Mouse (Mus musculus): ENCODE results near the gene Olfr718-ps1. TPM values are rescaled to one million over a fixed set of nuclear protein-coding genes. Genes with fewer than 3 reads are reported as not detected.
A peak's percentile ranks its signal among the peaks of the same experiment; 100 is the strongest.

Olfr718-ps1 gene
- polyA plus RNA-seq, 1 experiment from 2014 or later, result not detected

- Histone ChIP-seq H3K9ac (ENCODE audit: low read length) (no peak overlapping the region), H3K36me3 (ENCODE audit: control insufficient read depth, insufficient read depth, low read length) (peaks cover 59% of the 10 kb centered on the region), H3K27ac (ENCODE audit: low read depth) (no peak overlapping the region), H3K4me3 (ENCODE audit: low read depth, low read length) (no peak overlapping the region), H3K9me3 (ENCODE audit: control insufficient read depth, low read length) (peaks cover 16% of the 10 kb centered on the region), H3K27me3 (replicated peaks; ENCODE audit: control insufficient read depth, insufficient read depth, low read length) (no peaks in the 10 kb centered on the region), H3K4me2 (ENCODE audit: low read length) (no peak overlapping the region), H3K4me1 (replicated peaks; ENCODE audit: control insufficient read depth, insufficient read depth, low read length) (peaks cover 6% of the 10 kb centered on the region; the same call in 1 of the 2 replicates)
- 92% methylated on average over 3 of the region's 3 CpGs for whole genome bisulfite sequencing
- no peak for ATAC-seq (replicated peaks; ENCODE audit: low FRiP score, low TSS enrichment, low read depth)
- no peak for DNase-seq (ENCODE audit: low spot score)
Measured at GRCm38 (mm10) chr5:143177541-143178200, 30.3 kb upstream of the Olfr718-ps1 start.

DNA sequence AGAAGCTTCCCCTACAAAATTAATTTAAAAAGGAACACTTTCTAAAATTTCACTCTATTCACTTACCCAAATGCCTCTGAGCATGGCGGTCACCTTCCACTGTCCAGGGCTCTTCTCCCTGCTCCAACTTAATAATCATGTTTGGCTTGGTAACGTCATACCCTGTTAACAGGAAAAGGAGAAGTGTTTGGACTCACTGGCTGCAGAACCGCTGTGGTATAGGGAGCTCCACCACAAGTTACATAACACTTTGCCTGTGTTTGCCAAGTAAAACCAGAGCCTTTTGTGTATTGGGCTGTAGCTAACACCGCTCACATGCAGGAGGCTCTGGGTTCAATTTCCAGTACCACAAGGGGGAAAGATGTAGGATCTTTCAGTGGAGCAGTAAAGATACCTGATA is 28.6 kb upstream of the Olfr718-ps1 start:
- WGBS, result 94% methylated on average over 4 of the region's 4 CpGs
- peaks cover 73% of the 10 kb centered on the region for H3K36me3 ChIP-seq (ENCODE audit: control insufficient read depth, insufficient read depth, low read length)
- no peak for ATAC-seq (replicated peaks; ENCODE audit: low FRiP score, low TSS enrichment, low read depth)
- no peak overlapping the region for H3K9ac ChIP-seq (ENCODE audit: low read length)
- no peak overlapping the region for H3K27ac ChIP-seq (ENCODE audit: low read depth)
- peaks cover 6% of the 10 kb centered on the region; the same call in 1 of the 2 replicates for H3K4me1 ChIP-seq (replicated peaks; ENCODE audit: control insufficient read depth, insufficient read depth, low read length)
- H3K4me3 ChIP-seq (ENCODE audit: low read depth, low read length), result no peak overlapping the region
- no peak for DNase-seq (ENCODE audit: low spot score)
- no peaks in the 10 kb centered on the region for H3K27me3 ChIP-seq (replicated peaks; ENCODE audit: control insufficient read depth, insufficient read depth, low read length)
- peaks cover 16% of the 10 kb centered on the region for H3K9me3 ChIP-seq (ENCODE audit: control insufficient read depth, low read length)
- no peak overlapping the region for H3K4me2 ChIP-seq (ENCODE audit: low read length)

GRCm38 (mm10) chr5:143165508-143166070 is 18.2 kb upstream of the Olfr718-ps1 start:
- ATAC-seq (replicated peaks; ENCODE audit: low FRiP score, low TSS enrichment, low read depth), result peak; percentile 89
- Histone ChIP-seq H3K4me2 (ENCODE audit: low read length) (peak overlapping the region; percentile 12; the same call in 1 of the 2 replicates), H3K4me3 (ENCODE audit: low read depth, low read length) (no peak overlapping the region), H3K4me1 (replicated peaks; ENCODE audit: control insufficient read depth, insufficient read depth, low read length) (0 out of 2 replicates have a peak, but pooled peaks cover 3% of the 10 kb centered on the region), H3K9ac (ENCODE audit: low read length) (no peak overlapping the region), H3K9me3 (ENCODE audit: control insufficient read depth, low read length) (no peaks in the 10 kb centered on the region), H3K36me3 (ENCODE audit: control insufficient read depth, insufficient read depth, low read length) (no peaks in the 10 kb centered on the region), H3K27me3 (replicated peaks; ENCODE audit: control insufficient read depth, insufficient read depth, low read length) (no peaks in the 10 kb centered on the region), H3K27ac (ENCODE audit: low read depth) (no peak overlapping the region)
- WGBS, result 11% methylated on average over 18 of the region's 18 CpGs
- DNase-seq (ENCODE audit: low spot score), result peak; percentile 74

- Histone ChIP-seq H3K4me3 (ENCODE audit: low read depth, low read length) (no peak overlapping the region), H3K27me3 (replicated peaks; ENCODE audit: control insufficient read depth, insufficient read depth, low read length) (peaks cover 40% of the 10 kb centered on the region), H3K9ac (ENCODE audit: low read length) (no peak overlapping the region), H3K4me2 (ENCODE audit: low read length) (no peak overlapping the region), H3K36me3 (ENCODE audit: control insufficient read depth, insufficient read depth, low read length) (no peaks in the 10 kb centered on the region), H3K27ac (ENCODE audit: low read depth) (no peak overlapping the region), H3K4me1 (replicated peaks; ENCODE audit: control insufficient read depth, insufficient read depth, low read length) (no peaks in the 10 kb centered on the region), H3K9me3 (ENCODE audit: control insufficient read depth, low read length) (0 out of 2 replicates have a peak, but pooled peaks cover 2% of the 10 kb centered on the region)
- ATAC-seq (replicated peaks; ENCODE audit: low FRiP score, low TSS enrichment, low read depth) (no peak), DNase-seq (ENCODE audit: low spot score) (no peak)
- 95% methylated on average over 3 of the region's 3 CpGs for WGBS
Measured at GRCm38 (mm10) chr5:143155534-143155933, 8.2 kb upstream of the Olfr718-ps1 start.

- 88% methylated on average over 10 of the region's 10 CpGs for WGBS
- Histone ChIP-seq H3K4me2 (ENCODE audit: low read length) (no peak overlapping the region), H3K27ac (ENCODE audit: low read depth) (no peak overlapping the region), H3K9ac (ENCODE audit: low read length) (no peak overlapping the region), H3K9me3 (ENCODE audit: control insufficient read depth, low read length) (0 out of 2 replicates have a peak, but pooled peaks cover 4% of the 10 kb centered on the region), H3K36me3 (ENCODE audit: control insufficient read depth, insufficient read depth, low read length) (no peaks in the 10 kb centered on the region), H3K4me3 (ENCODE audit: low read depth, low read length) (no peak overlapping the region), H3K27me3 (replicated peaks; ENCODE audit: control insufficient read depth, insufficient read depth, low read length) (peaks cover 33% of the 10 kb centered on the region), H3K4me1 (replicated peaks; ENCODE audit: control insufficient read depth, insufficient read depth, low read length) (no peaks in the 10 kb centered on the region)
- ATAC-seq (replicated peaks; ENCODE audit: low FRiP score, low TSS enrichment, low read depth), result no peak
- DNase-seq (ENCODE audit: low spot score), result no peak
Measured at GRCm38 (mm10) chr5:143153756-143154155, 6.4 kb upstream of the Olfr718-ps1 start.

DNA sequence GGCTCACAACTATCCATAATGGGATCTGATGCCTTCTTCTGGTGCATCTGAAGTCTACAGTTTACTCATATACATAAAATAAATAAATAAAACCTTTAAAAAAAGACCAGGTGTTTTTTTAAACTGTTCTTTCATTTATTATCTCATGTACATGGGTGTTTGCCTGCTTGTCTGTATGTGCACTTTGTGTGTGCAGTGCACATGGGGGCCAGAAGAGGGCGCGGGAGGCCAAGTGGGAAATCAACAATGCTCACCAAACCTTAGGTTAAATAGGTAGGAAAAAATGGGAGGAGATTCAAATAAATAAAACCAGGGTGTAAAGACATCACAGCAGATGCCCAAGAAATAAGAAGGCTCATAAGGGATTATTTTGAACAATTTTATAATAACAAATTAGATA is 2.7 kb upstream of the Olfr718-ps1 start:
- Histone ChIP-seq H3K27me3 (replicated peaks; ENCODE audit: control insufficient read depth, insufficient read depth, low read length) (0 out of 2 replicates have a peak, but pooled peaks cover 2% of the 10 kb centered on the region), H3K27ac (ENCODE audit: low read depth) (no peak overlapping the region), H3K4me1 (replicated peaks; ENCODE audit: control insufficient read depth, insufficient read depth, low read length) (no peaks in the 10 kb centered on the region), H3K4me3 (ENCODE audit: low read depth, low read length) (no peak overlapping the region), H3K36me3 (ENCODE audit: control insufficient read depth, insufficient read depth, low read length) (no peaks in the 10 kb centered on the region), H3K4me2 (ENCODE audit: low read length) (no peak overlapping the region), H3K9me3 (ENCODE audit: control insufficient read depth, low read length) (0 out of 2 replicates have a peak, but pooled peaks cover 4% of the 10 kb centered on the region), H3K9ac (ENCODE audit: low read length) (no peak overlapping the region)
- ATAC-seq (replicated peaks; ENCODE audit: low FRiP score, low TSS enrichment, low read depth) (no peak), DNase-seq (ENCODE audit: low spot score) (no peak)
- 84% methylated on average over 2 of the region's 2 CpGs for WGBS

- no peaks in the 10 kb centered on the region for H3K36me3 ChIP-seq (ENCODE audit: control insufficient read depth, insufficient read depth, low read length)
Measured at GRCm38 (mm10) chr5:143149536-143149935, 2.2 kb upstream of the Olfr718-ps1 start.

GRCm38 (mm10) chr5:143148661-143149060 is 1.3 kb upstream of the Olfr718-ps1 start:
- Histone ChIP-seq H3K9ac (ENCODE audit: low read length) (no peak overlapping the region), H3K4me3 (ENCODE audit: low read depth, low read length) (no peak overlapping the region), H3K27ac (ENCODE audit: low read depth) (no peak overlapping the region), H3K9me3 (ENCODE audit: control insufficient read depth, low read length) (0 out of 2 replicates have a peak, but pooled peaks cover 4% of the 10 kb centered on the region), H3K36me3 (ENCODE audit: control insufficient read depth, insufficient read depth, low read length) (no peaks in the 10 kb centered on the region), H3K4me2 (ENCODE audit: low read length) (no peak overlapping the region), H3K27me3 (replicated peaks; ENCODE audit: control insufficient read depth, insufficient read depth, low read length) (no peaks in the 10 kb centered on the region), H3K4me1 (replicated peaks; ENCODE audit: control insufficient read depth, insufficient read depth, low read length) (no peaks in the 10 kb centered on the region)
- ATAC-seq (replicated peaks; ENCODE audit: low FRiP score, low TSS enrichment, low read depth) (no peak), DNase-seq (ENCODE audit: low spot score) (no peak)
- 86% methylated on average over 5 of the region's 5 CpGs for WGBS

More at GRCm38 (mm10) chr5:143149536-143149935, 2.2 kb upstream of the Olfr718-ps1 start:
- Histone ChIP-seq H3K4me3 (ENCODE audit: low read depth, low read length) (no peak overlapping the region), H3K4me2 (ENCODE audit: low read length) (no peak overlapping the region), H3K9ac (ENCODE audit: low read length) (no peak overlapping the region), H3K4me1 (replicated peaks; ENCODE audit: control insufficient read depth, insufficient read depth, low read length) (no peaks in the 10 kb centered on the region), H3K9me3 (ENCODE audit: control insufficient read depth, low read length) (0 out of 2 replicates have a peak, but pooled peaks cover 4% of the 10 kb centered on the region), H3K27ac (ENCODE audit: low read depth) (no peak overlapping the region), H3K27me3 (replicated peaks; ENCODE audit: control insufficient read depth, insufficient read depth, low read length) (no peaks in the 10 kb centered on the region)
- 90% methylated on average over 2 of the region's 2 CpGs for WGBS
- ATAC-seq (replicated peaks; ENCODE audit: low FRiP score, low TSS enrichment, low read depth), result no peak
- no peak for DNase-seq (ENCODE audit: low spot score)

Measured in intestine, embryonic 14.5 days (tissue).